Mouse (Mus musculus) liver, postnatal 0 days (tissue): Measurements from ENCODE around the gene Trim10.

ENCODE experiments used
- CTCF ChIP-seq: sonication (generic); IDR thresholded peaks from 2 replicates; pipeline ENCODE4 v1.5.1; 2016; ENCODE audit warnings: antibody characterized with exemption, low read depth
- EP300 ChIP-seq: IDR thresholded peaks from 2 replicates; pipeline ENCODE4 v1.6.1; 2016; ENCODE audit warnings: antibody characterized with exemption, low read depth, mild to moderate bottlenecking

DNA sequence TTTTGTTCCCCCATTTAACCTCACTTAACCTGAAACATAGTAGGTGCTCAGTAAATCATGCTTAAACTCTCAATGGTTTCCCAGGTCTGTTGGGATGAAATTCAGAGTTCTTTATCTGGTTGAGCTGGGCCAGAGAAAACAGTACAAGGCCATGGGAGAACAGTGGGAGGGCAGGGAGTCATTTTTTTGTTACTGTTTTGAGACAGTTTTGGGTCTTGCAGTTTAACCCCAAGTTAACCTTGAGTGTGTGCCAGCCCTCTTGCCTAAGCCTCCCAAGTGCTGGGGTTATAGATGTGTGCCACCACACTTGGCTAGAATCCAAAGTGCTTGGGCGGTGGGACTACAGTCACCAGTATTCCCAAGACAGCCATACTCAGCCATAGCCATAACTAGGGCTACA is 24.6 kb upstream of the Trim10 start:
- no peak for TF ChIP-seq CTCF
- TF ChIP-seq EP300, result no peak
